Comparison of ENCODE assay signal across 1 mouse cellular context in genomic region chr5:139460384-139461067, GRCm38 (mm10).
TF ChIP-seq lines count a peak whose summit lies in the region.

3110082I17Rik (minus strand) TSS chr5:139460527.

TF ChIP-seq in CH12.LX, 34 proteins besides CTCF, POLR2A, EP300 and RAD21 (continued from another document):
- TF ChIP-seq USF2 (conservative IDR thresholded peaks at IDR 0.05; ENCODE audit: low read depth, low read length) (peak; percentile 64), MAFK (IDR thresholded peaks at IDR 0.05; ENCODE audit: insufficient replicate concordance, low read length) (peak; percentile 68; the same call in 1 of the 2 replicates), SMC3 (IDR thresholded peaks at IDR 0.05; ENCODE audit: low read depth, low read length) (no peak), TBP (conservative IDR thresholded peaks at IDR 0.05; ENCODE audit: low read depth, low read length) (no peak), USF1 (IDR thresholded peaks at IDR 0.05; ENCODE audit: low read depth, low read length) (peak; percentile 73), ETS1 (conservative IDR thresholded peaks at IDR 0.05; ENCODE audit: low read depth, low read length) (no peak), NELFE (IDR thresholded peaks at IDR 0.05; ENCODE audit: low read depth, low read length) (peak; percentile 60; the same call in 1 of the 2 replicates), MXI1 (IDR thresholded peaks at IDR 0.05; ENCODE audit: low read depth, low read length) (peak; percentile 100), ZC3H11A (IDR thresholded peaks at IDR 0.05; ENCODE audit: low read depth, low read length) (no peak), PAX5 (IDR thresholded peaks at IDR 0.05; ENCODE audit: low read length) (no peak), MAZ (IDR thresholded peaks at IDR 0.05; ENCODE audit: low read depth, low read length) (no peak), CHD2 (IDR thresholded peaks at IDR 0.05; ENCODE audit: low read length) (peak; percentile 98)
TF ChIP-seq in CH12.LX: peak in this region for 21.
